Mouse (Mus musculus) cerebellum, postnatal 14 days (tissue): ENCODE results near the gene Ankmy1.
A peak's percentile ranks its signal among the peaks of the same experiment; 100 is the strongest.

Source experiments
- DNase-seq, 2 experiments: peaks; one replicate each; pipeline ENCODE4 v3.0.0; 2021; ENCODE audit warnings: mixed read lengths in 2 of 2

Gene Ankmy1

GRCm38 (mm10) chr1:92869985-92870384, 32.7 kb downstream of the Ankmy1 start:
- DNase-seq, result no peak

- DNase-seq, result peak in 1 of 2 experiments; percentile 36
These were observed 36.5 kb downstream of the Ankmy1 start for GRCm38 (mm10) chr1:92866170-92866569.

GRCm38 (mm10) chr1:92863268-92863667, 39.4 kb downstream of the Ankmy1 start:
- no peak for DNase-seq

GRCm38 (mm10) chr1:92861503-92861902, 41.2 kb downstream of the Ankmy1 start:
- no peak for DNase-seq

- no peak for DNase-seq
These were observed 50.3 kb downstream of the Ankmy1 start for GRCm38 (mm10) chr1:92852450-92852849.

- no peak for DNase-seq
These were observed 52.6 kb downstream of the Ankmy1 start for GRCm38 (mm10) chr1:92849938-92850574.

- no peak for DNase-seq
These were observed 53.2 kb downstream of the Ankmy1 start for GRCm38 (mm10) chr1:92849491-92849890.

- no peak for DNase-seq
These were observed 54.5 kb downstream of the Ankmy1 start for GRCm38 (mm10) chr1:92847873-92848839.

- no peak for DNase-seq
These were observed 56.8 kb downstream of the Ankmy1 start for GRCm38 (mm10) chr1:92845889-92846288.

- no peak for DNase-seq
These were observed 61.3 kb downstream of the Ankmy1 start for GRCm38 (mm10) chr1:92841427-92841826.

GRCm38 (mm10) chr1:92840231-92840890, 62.3 kb downstream of the Ankmy1 start:
- DNase-seq, result peak; percentile 80 to 81

- DNase-seq, result no peak
These were observed 63.5 kb downstream of the Ankmy1 start for GRCm38 (mm10) chr1:92839211-92839610.

- peak; percentile 80 to 82 for DNase-seq
These were observed 64.5 kb downstream of the Ankmy1 start for GRCm38 (mm10) chr1:92837931-92838833.

GRCm38 (mm10) chr1:92833987-92834706, 68.6 kb downstream of the Ankmy1 start:
- DNase-seq, result peak; percentile 95

GRCm38 (mm10) chr1:92832011-92833010, 70.4 kb downstream of the Ankmy1 start:
- peak; percentile 66 to 75 for DNase-seq

- DNase-seq, result peak; percentile 96
These were observed 71.3 kb downstream of the Ankmy1 start, which contains the start of gene Gpc1 for GRCm38 (mm10) chr1:92831188-92832001. Gpc1 (plus strand) TSS chr1:92831645.

- DNase-seq, result peak in 1 of 2 experiments; percentile 43
These were observed 72.0 kb downstream of the Ankmy1 start for GRCm38 (mm10) chr1:92830626-92831187.

GRCm38 (mm10) chr1:92815756-92816294, 86.9 kb downstream of the Ankmy1 start:
- no peak for DNase-seq
